Mouse (Mus musculus) cerebellum, adult 2 months (tissue): ENCODE data around the gene Sos1. TPM values are rescaled to one million over a fixed set of nuclear protein-coding genes. Genes with fewer than 3 reads are reported as not detected.
"Not testable (repeated sequence)": the region's sequence is repeated elsewhere in the genome, so short reads cannot be mapped to it uniquely, and the experiment has no call there.

Experiments
- DNase-seq, 2 experiments: peaks; one replicate each; pipeline ENCODE4 v3.0.0; 2021
- H3K27ac ChIP-seq: fragments of 200-500 bp; 2 replicates; pipeline ENCODE4 v1.5.1; 2012; ENCODE audit warnings: low read length, control low read depth, inconsistent platforms; ENCODE audit not compliant: insufficient read depth
- H3K27me3 ChIP-seq: fragments of 200-500 bp; 2 replicates; pipeline ENCODE4 v1.6.1; 2012; ENCODE audit warnings: inconsistent platforms, mild to moderate bottlenecking, low read length, moderate library complexity; ENCODE audit not compliant: control insufficient read depth, insufficient read depth
- H3K4me1 ChIP-seq: fragments of 200-500 bp; 2 replicates; pipeline ENCODE4 v1.6.1; 2011; ENCODE audit warnings: low read length; ENCODE audit not compliant: control insufficient read depth, insufficient read depth
- H3K4me3 ChIP-seq: fragments of 200-500 bp; replicated peaks from 2 replicates; pipeline ENCODE3; 2011; ENCODE audit warnings: mild to moderate bottlenecking, low read depth, low read length, control low read depth; ENCODE audit not compliant: insufficient read depth
- CTCF ChIP-seq: fragments of 200-500 bp; IDR thresholded peaks from 2 replicates; pipeline ENCODE4 v1.5.1; 2011; ENCODE audit warnings: low read depth, mild to moderate bottlenecking, control low read depth, low read length, moderate library complexity, borderline replicate concordance; ENCODE audit not compliant: insufficient read depth
- POLR2A ChIP-seq: fragments of 200-500 bp; IDR thresholded peaks from 2 replicates; pipeline ENCODE4 v1.6.1; 2011; ENCODE audit warnings: low read length, control low read depth, borderline replicate concordance; ENCODE audit not compliant: insufficient read depth
- WGBS: fragments of 180-500 bp; shearing (Covaris S2); methylation state at CpG from one replicate; pipeline ENCODE4 v1.1.7; 2018; 5-methylcytosine and 5-hydroxymethylcytosine counted together
- polyA plus RNA-seq: library from polyadenylated mRNA; depleted of rRNA; stranded (reverse); fragments of >200 nt; gene quantifications from 2 replicates; pipeline ENCODE4 v1.2.3, GENCODE M21; 2012

Sos1 gene
- polyA plus RNA-seq, 1 experiment: 19.3 TPM

- no peak for TF ChIP-seq POLR2A
- no peak for TF ChIP-seq CTCF
- Histone ChIP-seq H3K27ac (no peak overlapping the region), H3K4me1 (peaks cover 3% of the 10 kb centered on the region; the same call in 1 of the 2 replicates), H3K4me3 (no peak overlapping the region), H3K27me3 (no peaks in the 10 kb centered on the region)
- WGBS: 36% methylated on average over 8 of the region's 8 CpGs
- no peak for DNase-seq
Measured at GRCm38 (mm10) chr17:80471056-80471802, 9.0 kb downstream of the Sos1 start.

- 78% methylated on average over 3 of the region's 3 CpGs for WGBS
Measured at GRCm38 (mm10) chr17:80468417-80468894, 11.8 kb downstream of the Sos1 start.

GRCm38 (mm10) chr17:80460258-80460657 lies 20.0 kb downstream of the Sos1 start:
- peaks cover 11% of the 10 kb centered on the region for H3K4me1 ChIP-seq
- no peak for TF ChIP-seq CTCF
- no peaks in the 10 kb centered on the region for H3K27me3 ChIP-seq
- no peak overlapping the region for H3K4me3 ChIP-seq
- no peak overlapping the region for H3K27ac ChIP-seq
- DNase-seq: no peak
- 40% methylated on average over 5 of the region's 5 CpGs for WGBS

More at GRCm38 (mm10) chr17:80468417-80468894, 11.8 kb downstream of the Sos1 start:
- not testable (repeated sequence) for H3K27ac ChIP-seq, H3K4me3 ChIP-seq, H3K27me3 ChIP-seq, H3K4me1 ChIP-seq, DNase-seq

GRCm38 (mm10) chr17:80455648-80456047 lies 24.6 kb downstream of the Sos1 start:
- TF ChIP-seq CTCF (peak; percentile 23; the same call in 1 of the 2 replicates), POLR2A (no peak)
- peaks cover 5% of the 10 kb centered on the region for H3K4me1 ChIP-seq
- no peaks in the 10 kb centered on the region for H3K27me3 ChIP-seq
- H3K27ac ChIP-seq: no peak overlapping the region
- 32% methylated on average over 2 of the region's 2 CpGs for WGBS
- peak in 1 of 2 experiments; percentile 51 for DNase-seq
- H3K4me3 ChIP-seq: no peak overlapping the region

GRCm38 (mm10) chr17:80450426-80451030 lies 29.7 kb downstream of the Sos1 start:
- Histone ChIP-seq H3K4me1 (no peaks in the 10 kb centered on the region), H3K4me3 (no peak overlapping the region), H3K27ac (no peak overlapping the region), H3K27me3 (no peaks in the 10 kb centered on the region)
- TF ChIP-seq CTCF (no peak), POLR2A (no peak)
- DNase-seq: no peak
- WGBS: 67% methylated on average over 3 of the region's 3 CpGs

- Histone ChIP-seq H3K27ac (no peak overlapping the region), H3K27me3 (no peaks in the 10 kb centered on the region), H3K4me1 (no peaks in the 10 kb centered on the region), H3K4me3 (no peak overlapping the region)
- DNase-seq: no peak
- WGBS: 96% methylated on average over 5 of the region's 5 CpGs
- TF ChIP-seq POLR2A: no peak
Measured at GRCm38 (mm10) chr17:80446470-80446869, 33.8 kb downstream of the Sos1 start.

GRCm38 (mm10) chr17:80445433-80445832 lies 34.8 kb downstream of the Sos1 start:
- no peak for DNase-seq
- no peaks in the 10 kb centered on the region for H3K4me1 ChIP-seq
- 91% methylated on average over 7 of the region's 7 CpGs for WGBS
- no peak for TF ChIP-seq CTCF
- TF ChIP-seq POLR2A: no peak
- no peaks in the 10 kb centered on the region for H3K27me3 ChIP-seq
- no peak overlapping the region for H3K4me3 ChIP-seq
- H3K27ac ChIP-seq: no peak overlapping the region

GRCm38 (mm10) chr17:80435680-80436079 lies 44.6 kb downstream of the Sos1 start:
- TF ChIP-seq POLR2A (no peak), CTCF (no peak)
- no peak for DNase-seq
- 88% methylated on average over 5 of the region's 5 CpGs for WGBS
- Histone ChIP-seq H3K4me1 (no peaks in the 10 kb centered on the region), H3K4me3 (no peak overlapping the region), H3K27ac (no peak overlapping the region), H3K27me3 (no peaks in the 10 kb centered on the region)
